Mouse (Mus musculus) heart, adult 2 months (tissue): ENCODE measurements at regions not wholly inside any gene's neighbourhood (a gene's known extent, or its start where the extent isn't known, plus 50 kb on each side); places are given as distances from the start of the nearest gene placed in this dataset.
A peak's percentile ranks its signal among the peaks of the same experiment; 100 is the strongest.

Experiments
- DNase-seq, 2 experiments: peaks; one replicate each; pipeline ENCODE4 v3.0.0; 2021
- H3K27ac ChIP-seq: fragments of 200-600 bp; 2 replicates; pipeline ENCODE4 v1.8.1; 2022
- H3K27me3 ChIP-seq: fragments of 200-500 bp; 2 replicates; pipeline ENCODE4 v1.6.1; 2012; ENCODE audit warnings: mild to moderate bottlenecking, low read length, inconsistent platforms, mixed read lengths; ENCODE audit not compliant: control insufficient read depth, insufficient read depth
- H3K36me3 ChIP-seq: fragments of 200-500 bp; 2 replicates; pipeline ENCODE4 v1.6.1; 2012; ENCODE audit warnings: low read length, inconsistent platforms; ENCODE audit not compliant: control insufficient read depth, insufficient read depth
- H3K4me1 ChIP-seq: fragments of 200-500 bp; 2 replicates; pipeline ENCODE4 v1.6.1; 2011; ENCODE audit warnings: low read length; ENCODE audit not compliant: control insufficient read depth, insufficient read depth
- H3K4me3 ChIP-seq: fragments of 200-600 bp; 2 replicates; pipeline ENCODE4 v1.8.1; 2022
- H3K79me2 ChIP-seq: fragments of 200-500 bp; replicated peaks from 2 replicates; pipeline ENCODE4 v1.6.1; 2012; ENCODE audit warnings: mild to moderate bottlenecking, inconsistent platforms, low read length, moderate library complexity, mixed read lengths; ENCODE audit not compliant: control insufficient read depth, insufficient read depth
- H3K9ac ChIP-seq: fragments of 200-500 bp; 2 replicates; pipeline ENCODE4 v1.6.1; 2012; ENCODE audit warnings: low read depth, mild to moderate bottlenecking, control low read depth, inconsistent platforms, low read length, mixed read lengths
- CTCF ChIP-seq: fragments of 200-600 bp; IDR thresholded peaks from 2 replicates; pipeline ENCODE4 v1.8.1; 2022; ENCODE audit warnings: antibody characterized with exemption, mild to moderate bottlenecking, moderate library complexity
- EP300 ChIP-seq: fragments of 200-500 bp; IDR thresholded peaks from 2 replicates; pipeline ENCODE4 v1.6.1; 2011; ENCODE audit warnings: low read depth, low read length, control low read depth; ENCODE audit not compliant: insufficient read depth
- POLR2A ChIP-seq: fragments of 200-500 bp; IDR thresholded peaks from 2 replicates; pipeline ENCODE4 v1.6.1; 2011; ENCODE audit warnings: mild to moderate bottlenecking, low read depth, low read length, control low read depth; ENCODE audit not compliant: insufficient read depth
- WGBS: fragments of 180-500 bp; shearing (Covaris S2); methylation state at CpG from one replicate; pipeline ENCODE4 v1.1.7; 2018; 5-methylcytosine and 5-hydroxymethylcytosine counted together
- intact Hi-C: fragments of 180-260 bp; cut with DNase I; formaldehyde crosslinking; loops from one replicate; pipeline ENCODE4 v1.15.1; 2025

GRCm38 (mm10) chr15:85667381-85667791, 67.4 kb upstream of the Ppara start:
- Histone ChIP-seq H3K27me3 (no peaks in the 10 kb centered on the region), H3K9ac (peak overlapping the region; percentile 57), H3K36me3 (peaks cover 12% of the 10 kb centered on the region), H3K4me1 (peaks cover 16% of the 10 kb centered on the region), H3K4me3 (peak overlapping the region; percentile 48), H3K27ac (peak overlapping the region; percentile 100), H3K79me2 (peaks cover 7% of the 10 kb centered on the region)
- intact Hi-C loops: loop anchor here (1.0 kb wide), 1 partner anchor 10 kb away; no protein-coding TSS in a partner anchor
- WGBS: 7% methylated on average over 12 of the region's 12 CpGs
- DNase-seq: peak in 1 of 2 experiments; percentile 72
- TF ChIP-seq CTCF (no peak), POLR2A (peak; percentile 61), EP300 (no peak)

GRCm38 (mm10) chr15:85667906-85668590, 66.7 kb upstream of the Ppara start:
- Histone ChIP-seq H3K27ac (peak overlapping the region; percentile 100), H3K36me3 (peaks cover 12% of the 10 kb centered on the region), H3K4me1 (peaks cover 13% of the 10 kb centered on the region), H3K79me2 (peaks cover 7% of the 10 kb centered on the region), H3K9ac (peak overlapping the region; percentile 57; the same call in 1 of the 2 replicates), H3K4me3 (peak overlapping the region; percentile 93), H3K27me3 (no peaks in the 10 kb centered on the region)
- no peak for TF ChIP-seq CTCF
- no peak for TF ChIP-seq POLR2A
- TF ChIP-seq EP300: no peak
- no peak for DNase-seq
- intact Hi-C loops: loop anchor here (1.0 kb wide), 1 partner anchor 11 kb away; no protein-coding TSS in a partner anchor
- WGBS: 64% methylated on average over 7 of the region's 7 CpGs

- no peak for TF ChIP-seq EP300
- TF ChIP-seq CTCF: no peak
- no peak for TF ChIP-seq POLR2A
- WGBS: 10% methylated on average over 9 of the region's 9 CpGs
- H3K79me2 ChIP-seq: peaks cover 9% of the 10 kb centered on the region
- peak in 1 of 2 experiments; percentile 67 for DNase-seq
- no peaks in the 10 kb centered on the region for H3K27me3 ChIP-seq
- H3K9ac ChIP-seq: peak overlapping the region; percentile 69
- H3K27ac ChIP-seq: peak overlapping the region; percentile 100
- H3K4me3 ChIP-seq: peak overlapping the region; percentile 93
- intact Hi-C loops: no loop called here
- H3K36me3 ChIP-seq: peaks cover 12% of the 10 kb centered on the region
- peaks cover 11% of the 10 kb centered on the region for H3K4me1 ChIP-seq
Observed at GRCm38 (mm10) chr15:85668871-85669651, 65.7 kb upstream of the Ppara start.

- 3% methylated on average over 15 of the region's 15 CpGs for WGBS
- Histone ChIP-seq H3K27me3 (no peaks in the 10 kb centered on the region), H3K36me3 (peaks cover 8% of the 10 kb centered on the region), H3K4me1 (peaks cover 14% of the 10 kb centered on the region), H3K9ac (peak overlapping the region; percentile 99), H3K4me3 (peak overlapping the region; percentile 93), H3K79me2 (peaks cover 12% of the 10 kb centered on the region), H3K27ac (peak overlapping the region; percentile 100)
- intact Hi-C loops: loop anchor here (2.0 kb wide), 1 partner anchor 59 kb away; no protein-coding TSS in a partner anchor
- TF ChIP-seq CTCF (no peak), POLR2A (peak; percentile 90), EP300 (peak; percentile 70)
- peak; percentile 85 to 87 for DNase-seq
Observed at GRCm38 (mm10) chr15:85669652-85670175, 65.1 kb upstream of the Ppara start.

GRCm38 (mm10) chr15:85670176-85670788, 64.5 kb upstream of the Ppara start:
- under 1% methylated on average over 63 of the region's 64 CpGs for WGBS
- peak; percentile 88 for DNase-seq
- Histone ChIP-seq H3K9ac (peak overlapping the region; percentile 99), H3K36me3 (peaks cover 12% of the 10 kb centered on the region), H3K4me3 (peak overlapping the region; percentile 93), H3K27me3 (no peaks in the 10 kb centered on the region), H3K79me2 (peaks cover 12% of the 10 kb centered on the region), H3K4me1 (peaks cover 16% of the 10 kb centered on the region), H3K27ac (peak overlapping the region; percentile 100)
- TF ChIP-seq CTCF: no peak
- no peak for TF ChIP-seq EP300
- no peak for TF ChIP-seq POLR2A
- intact Hi-C loops: loop anchor here (2.0 kb wide), 1 partner anchor 59 kb away; no protein-coding TSS in a partner anchor
